Mouse (Mus musculus): ENCODE measurements around the gene Glra2.

DNA sequence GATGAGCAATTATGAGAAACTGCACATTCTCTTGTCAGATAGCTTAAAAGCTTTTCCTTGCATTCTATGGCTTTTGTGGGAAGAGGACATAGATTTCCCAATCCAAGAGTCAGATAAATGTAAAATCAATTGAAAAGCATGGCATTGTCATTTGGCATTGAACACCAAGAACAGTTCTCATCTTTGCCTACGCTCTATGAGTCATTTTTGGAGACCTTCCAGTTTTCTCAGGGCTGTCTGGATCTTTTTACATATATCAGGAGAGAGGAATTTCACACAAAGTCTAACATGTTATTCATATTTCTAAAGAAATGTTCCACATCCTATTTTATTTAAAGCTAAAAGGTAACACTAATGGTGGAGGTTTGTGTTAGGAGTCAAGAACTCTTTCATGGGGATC, 223.0 kb downstream of the Glra2 start:
- TF ChIP-seq CTCF (IDR thresholded peaks at IDR 0.05; ENCODE audit: extremely low read depth, insufficient read depth, insufficient read length, insufficient replicate concordance) (no peak), POLR2A (IDR thresholded peaks at IDR 0.05; ENCODE audit: low read depth, low read length) (no peak)

All from spleen, adult 2 months (tissue).